Mouse (Mus musculus): ENCODE data around the gene Apoa4. TPM values are rescaled to one million over a fixed set of nuclear protein-coding genes. Genes with fewer than 3 reads are reported as not detected.

Apoa4 gene
- 0.04 and 0.15 TPM in 2 replicates for polyA plus RNA-seq (2012; rRNA removed)

DNA sequence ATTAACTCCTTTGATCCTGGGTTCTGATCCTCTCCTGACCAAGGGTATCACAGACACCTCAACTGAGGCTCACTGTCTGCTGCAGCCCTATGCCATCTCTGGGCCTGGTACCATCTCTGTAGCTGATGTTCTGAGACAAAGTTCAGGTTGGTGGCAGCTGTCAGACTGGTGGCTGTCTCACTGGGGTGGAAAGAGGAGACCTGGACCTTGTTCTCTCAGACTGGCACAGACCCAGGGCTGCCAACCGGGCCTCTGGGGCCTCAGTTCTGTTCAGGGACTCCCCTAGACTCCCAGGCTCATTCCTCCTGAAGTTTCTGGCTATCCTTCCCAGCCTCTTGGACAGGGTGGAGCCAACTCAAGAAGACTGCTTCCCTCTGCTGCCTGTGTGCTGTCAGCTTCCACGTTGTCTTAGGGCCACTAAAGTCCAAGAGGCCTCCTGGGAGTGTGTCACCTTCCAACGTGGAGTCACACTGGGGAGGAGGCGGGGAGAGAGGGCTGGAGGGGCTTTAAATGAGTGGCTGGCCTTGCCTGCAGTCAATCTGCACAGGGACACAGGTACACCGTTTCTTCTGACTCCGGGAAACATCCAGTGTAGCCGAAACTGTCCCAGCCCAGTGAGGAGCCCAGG lies at the start of gene Apoa4:
Gene Apoa4 (plus strand): TSS at position 171 of the 628 bp plus-strand sequence.

GRCm38 (mm10) chr9:46228491-46228890 lies 12.0 kb upstream of the Apoa4 start, which contains the start of gene Apoa1:
TSS of gene Apoa1 (plus strand) at chr9:46228580.

GRCm38 (mm10) chr9:46235596-46235648 lies 5.1 kb upstream of the Apoa4 start, which contains the start of gene Apoc3:
TSS of gene Apoc3 (minus strand) at chr9:46235636.

DNA sequence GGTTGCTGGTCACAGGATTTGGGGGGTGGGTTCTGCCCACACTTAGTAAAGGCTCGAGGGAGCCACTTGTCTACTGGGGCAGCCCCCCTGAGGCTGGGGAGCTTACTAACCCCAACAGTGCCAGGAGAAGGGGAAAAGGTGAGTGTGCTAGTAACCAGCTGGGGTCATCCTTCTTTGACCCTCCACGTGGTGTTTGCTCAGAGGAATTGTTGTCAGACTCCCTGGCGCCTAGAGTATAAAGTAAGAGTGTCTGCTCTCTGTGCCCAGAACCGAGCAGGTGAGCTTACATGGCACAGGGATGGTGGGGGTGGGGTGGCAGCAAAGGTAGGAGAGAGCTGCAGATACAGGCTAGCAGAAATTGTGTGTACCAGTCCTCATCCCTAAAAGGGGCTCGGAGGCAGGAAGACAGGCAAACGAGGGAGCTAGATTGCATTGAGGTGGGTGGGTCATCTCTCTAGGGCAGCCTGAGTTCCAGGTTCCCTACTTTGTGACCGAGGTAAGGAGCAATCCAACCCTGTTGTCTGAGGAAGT lies 27.9 kb downstream of the Apoa4 start, which contains the start of gene Apoa5:
Gene Apoa5 (plus strand): TSS at position 291 of the 531 bp plus-strand sequence.

DNA sequence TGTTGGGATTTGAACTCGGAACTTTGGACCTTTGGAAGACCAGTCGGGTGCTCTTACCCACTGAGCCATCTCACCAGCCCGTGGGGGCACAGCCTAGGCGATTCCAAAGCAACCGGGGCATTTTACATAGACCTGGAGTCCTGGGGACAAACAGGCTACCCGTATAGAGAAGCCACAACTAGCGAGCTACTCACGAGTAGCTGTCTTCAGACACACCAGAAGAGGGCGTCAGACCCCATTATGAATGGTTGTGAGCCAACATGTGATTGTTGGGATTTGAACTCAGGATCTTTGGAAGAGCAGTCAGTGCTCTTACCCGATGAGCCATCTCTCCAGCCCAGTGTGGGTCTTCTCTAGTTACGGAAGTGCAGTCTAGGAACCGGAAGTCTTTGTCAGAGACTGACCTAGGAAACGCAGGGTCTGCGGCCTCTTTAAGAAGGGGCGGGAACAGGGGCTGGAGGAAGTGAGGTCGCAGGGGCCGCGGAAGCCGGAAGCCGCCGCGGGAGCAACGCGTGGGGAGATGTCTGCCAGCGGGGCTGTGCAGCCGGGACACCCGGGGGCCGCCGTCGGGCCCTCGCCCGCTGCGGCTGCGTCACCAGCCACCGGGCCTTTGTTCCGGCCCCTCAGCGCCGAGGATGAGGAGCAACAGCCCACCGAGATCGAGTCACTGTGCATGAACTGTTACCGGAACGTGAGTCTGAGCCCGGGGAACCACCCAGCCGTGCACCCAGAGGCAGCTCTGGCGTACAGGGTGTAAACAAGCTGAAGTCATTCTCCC lies 32.4 kb downstream of the Apoa4 start, which contains the start of gene Zpr1:
Gene Zpr1 (plus strand): TSS at position 388 of the 778 bp plus-strand sequence.

GRCm38 (mm10) chr9:46282631-46283436 lies 42.3 kb downstream of the Apoa4 start, which contains the start of gene Bud13:
TSS of gene Bud13 (plus strand) at chr9:46283008.

Other genes starting within 250 kb of the Apoa4 start
- gene Pafah1b2, start 228.0 kb upstream of the Apoa4 start, polyA plus RNA-seq (2012; rRNA removed): 133 TPM in 2 replicates
- 15.8 and 20.0 TPM in 2 replicates for gene Sik3, start 227.9 kb upstream of the Apoa4 start, polyA plus RNA-seq (2012; rRNA removed)
- gene Apoa1, start 12.1 kb upstream of the Apoa4 start, polyA plus RNA-seq (2012; rRNA removed): 2.2 and 2.9 TPM in 2 replicates
- gene Apoc3, start 5.1 kb upstream of the Apoa4 start, polyA plus RNA-seq (2012; rRNA removed): not detected in 2 replicates
- gene Apoa5, start 27.9 kb downstream of the Apoa4 start, polyA plus RNA-seq (2012; rRNA removed): not detected in 2 replicates
- 43.5 and 44.9 TPM in 2 replicates for gene Zpr1, start 32.4 kb downstream of the Apoa4 start, polyA plus RNA-seq (2012; rRNA removed)
- gene Bud13, start 42.3 kb downstream of the Apoa4 start, polyA plus RNA-seq (2012; rRNA removed): 17.2 and 17.4 TPM in 2 replicates
- not detected in 2 replicates for gene 4931429L15Rik, start 79.3 kb downstream of the Apoa4 start, polyA plus RNA-seq (2012; rRNA removed)